Comparison of ENCODE assay signal across 8 mouse cellular contexts in genomic region chr2:27496391-27497028, GRCm38 (mm10). TPM values are rescaled to one million over a fixed set of nuclear protein-coding genes. Genes with fewer than 3 reads are reported as not detected.
A peak's percentile ranks its signal among the peaks of the same experiment; 100 is the strongest.
DNase-seq lines count a peak whose midpoint lies in the region; ATAC-seq lines count a peak whose summit lies in the region.

No protein-coding gene starts in this region.

- H3K4me1 ChIP-seq in heart, embryonic 16.5 days (ENCODE audit: control insufficient read depth, insufficient read depth, low read length): no peaks in the 10 kb centered on the region
- H3K4me1 ChIP-seq in embryonic facial prominence, embryonic 12.5 days: no peaks in the 10 kb centered on the region
- no peaks in the 10 kb centered on the region for H3K4me1 ChIP-seq in limb, embryonic 11.5 days (ENCODE audit: control insufficient read depth, insufficient read depth, low read length)
- H3K4me1 ChIP-seq in neural tube, embryonic 13.5 days (replicated peaks): peaks cover 9% of the 10 kb centered on the region; the same call in 1 of the 2 replicates

- H3K27me3 ChIP-seq in heart, embryonic 16.5 days (ENCODE audit: control insufficient read depth, insufficient read depth, low read length): no peaks in the 10 kb centered on the region
- H3K27me3 ChIP-seq in embryonic facial prominence, embryonic 12.5 days: no peaks in the 10 kb centered on the region
- no peaks in the 10 kb centered on the region for H3K27me3 ChIP-seq in limb, embryonic 11.5 days (ENCODE audit: control insufficient read depth, insufficient read depth, low read length)
- H3K27me3 ChIP-seq in neural tube, embryonic 13.5 days: no peaks in the 10 kb centered on the region

- peak overlapping the region; percentile 46 for H3K4me3 ChIP-seq in heart, embryonic 16.5 days (ENCODE audit: low read length)
- peak overlapping the region; percentile 26 for H3K4me3 ChIP-seq in embryonic facial prominence, embryonic 12.5 days
- H3K4me3 ChIP-seq in limb, embryonic 11.5 days (ENCODE audit: low read depth, low read length): no peak overlapping the region
- H3K4me3 ChIP-seq in neural tube, embryonic 13.5 days: peak overlapping the region; percentile 26

- no peak for DNase-seq in heart, postnatal 14 days
- peak; percentile 49 for DNase-seq in limb, embryonic 11.5 days (ENCODE audit: low spot score)
- DNase-seq in thymus, postnatal 0 days (ENCODE audit: low spot score): no peak
- no peak for DNase-seq in urinary bladder, postnatal 10 days (ENCODE audit: low spot score)
- DNase-seq in T-cell, adult 2 months (ENCODE audit: low spot score): no peak

- WGBS in heart, embryonic 16.5 days: 58% methylated on average over 23 of the region's 23 CpGs
- 34% methylated on average over 23 of the region's 23 CpGs for WGBS in embryonic facial prominence, embryonic 12.5 days
- 62% methylated on average over 23 of the region's 23 CpGs for WGBS in limb, embryonic 11.5 days
- 43% methylated on average over 23 of the region's 23 CpGs for WGBS in neural tube, embryonic 13.5 days

- H3K9me3 ChIP-seq in heart, embryonic 16.5 days (replicated peaks; ENCODE audit: control insufficient read depth, low read length): peaks cover 8% of the 10 kb centered on the region
- H3K9me3 ChIP-seq in embryonic facial prominence, embryonic 12.5 days: no peaks in the 10 kb centered on the region
- H3K9me3 ChIP-seq in limb, embryonic 11.5 days (ENCODE audit: control insufficient read depth, low read length): peaks cover 4% of the 10 kb centered on the region; the same call in 1 of the 2 replicates
- no peaks in the 10 kb centered on the region for H3K9me3 ChIP-seq in neural tube, embryonic 13.5 days

- H3K4me2 ChIP-seq in heart, embryonic 16.5 days (ENCODE audit: low read depth, low read length): peak overlapping the region; percentile 61
- H3K4me2 ChIP-seq in embryonic facial prominence, embryonic 12.5 days (replicated peaks): peak overlapping the region; percentile 52
- peak overlapping the region; percentile 38; the same call in 1 of the 2 replicates for H3K4me2 ChIP-seq in limb, embryonic 11.5 days (ENCODE audit: low read depth, severe bottlenecking)
- H3K4me2 ChIP-seq in neural tube, embryonic 13.5 days: peak overlapping the region; percentile 46

- no peak overlapping the region; the same call in 1 of the 2 replicates for H3K27ac ChIP-seq in heart, embryonic 16.5 days (ENCODE audit: low read length)
- peak overlapping the region; percentile 65; the same call in 1 of the 2 replicates for H3K27ac ChIP-seq in embryonic facial prominence, embryonic 12.5 days
- H3K27ac ChIP-seq in limb, embryonic 11.5 days (replicated peaks; ENCODE audit: low read depth, low read length): no peak overlapping the region
- no peak overlapping the region for H3K27ac ChIP-seq in neural tube, embryonic 13.5 days (replicated peaks)

- peak overlapping the region; percentile 61 for H3K9ac ChIP-seq in heart, embryonic 16.5 days (ENCODE audit: low read length)
- H3K9ac ChIP-seq in embryonic facial prominence, embryonic 12.5 days: 0 out of 2 replicates have a peak overlapping the region, but pooled peaks have one; percentile 15
- no peak overlapping the region for H3K9ac ChIP-seq in limb, embryonic 11.5 days (ENCODE audit: low read length)
- 0 out of 2 replicates have a peak overlapping the region, but pooled peaks have one; percentile 17 for H3K9ac ChIP-seq in neural tube, embryonic 13.5 days

- H3K36me3 ChIP-seq in heart, embryonic 16.5 days (ENCODE audit: control insufficient read depth, insufficient read depth): no peaks in the 10 kb centered on the region
- no peaks in the 10 kb centered on the region for H3K36me3 ChIP-seq in embryonic facial prominence, embryonic 12.5 days
- H3K36me3 ChIP-seq in limb, embryonic 11.5 days (ENCODE audit: control insufficient read depth, insufficient read depth, low read length): no peaks in the 10 kb centered on the region
- no peaks in the 10 kb centered on the region for H3K36me3 ChIP-seq in neural tube, embryonic 13.5 days

- ATAC-seq in heart, embryonic 16.5 days (replicated peaks; ENCODE audit: extremely low read depth, insufficient read depth, low FRiP score): no peak
- no peak for ATAC-seq in embryonic facial prominence, embryonic 12.5 days (ENCODE audit: insufficient number of reproducible peaks, insufficient read depth, low FRiP score, low TSS enrichment)
- ATAC-seq in limb, embryonic 11.5 days (ENCODE audit: insufficient number of reproducible peaks, low FRiP score, low TSS enrichment, low read depth): no peak
- ATAC-seq in neural tube, embryonic 13.5 days (ENCODE audit: low read depth): no peak

- intact Hi-C loops in heart, postnatal 14 days (cut with DNase I): no loop called here

RNA-seq across cellular contexts. Expression of gene Brd3, which starts 11.0 kb away (rescaled TPM):
- 57.1 and 61.0 TPM in 2 replicates for polyA plus RNA-seq in heart, embryonic 16.5 days (2015; fragmentation: Nextera tagmentation; extraction: Ambion mirVana)
- total RNA-seq in heart, postnatal 14 days (2021): 10 to 100 TPM; 39.6 to 41.3 TPM
- 128 and 144 TPM in 2 replicates for polyA plus RNA-seq in embryonic facial prominence, embryonic 12.5 days (2016; fragmentation: Nextera tagmentation; extraction: Ambion mirVana)
- 223 and 240 TPM in 2 replicates for polyA plus RNA-seq in limb, embryonic 11.5 days (2014; fragmentation: Nextera tagmentation; extraction: Ambion mirVana)
- polyA plus RNA-seq in neural tube, embryonic 13.5 days (2015; fragmentation: Nextera tagmentation; extraction: Ambion mirVana): 122 and 144 TPM in 2 replicates
- 68.8 and 74.8 TPM in 2 replicates for polyA plus RNA-seq in thymus, postnatal 0 days (2015; fragmentation: Nextera tagmentation; extraction: Ambion mirVana)

RNA-seq across cellular contexts. Expression of gene Wdr5, which starts 18.4 kb away (rescaled TPM):
- polyA plus RNA-seq in heart, embryonic 16.5 days (2015; fragmentation: Nextera tagmentation; extraction: Ambion mirVana): 32.2 and 34.3 TPM in 2 replicates
- total RNA-seq in heart, postnatal 14 days (2021): 10 to 100 TPM; 21.4 to 25.3 TPM
- 66.7 and 66.8 TPM in 2 replicates for polyA plus RNA-seq in embryonic facial prominence, embryonic 12.5 days (2016; fragmentation: Nextera tagmentation; extraction: Ambion mirVana)
- polyA plus RNA-seq in limb, embryonic 11.5 days (2014; fragmentation: Nextera tagmentation; extraction: Ambion mirVana): 77.6 and 83.3 TPM in 2 replicates
- 36.6 and 39.7 TPM in 2 replicates for polyA plus RNA-seq in neural tube, embryonic 13.5 days (2015; fragmentation: Nextera tagmentation; extraction: Ambion mirVana)
- 41.7 and 42.7 TPM in 2 replicates for polyA plus RNA-seq in thymus, postnatal 0 days (2015; fragmentation: Nextera tagmentation; extraction: Ambion mirVana)

RNA-seq across cellular contexts. Expression of gene Brd3os, which starts 54.4 kb away (rescaled TPM):
- 3.6 and 3.8 TPM in 2 replicates for polyA plus RNA-seq in heart, embryonic 16.5 days (2015; fragmentation: Nextera tagmentation; extraction: Ambion mirVana)
- 1 to 10 TPM; 1.2 TPM for total RNA-seq in heart, postnatal 14 days (2021)
- 14.6 and 15.8 TPM in 2 replicates for polyA plus RNA-seq in embryonic facial prominence, embryonic 12.5 days (2016; fragmentation: Nextera tagmentation; extraction: Ambion mirVana)
- polyA plus RNA-seq in limb, embryonic 11.5 days (2014; fragmentation: Nextera tagmentation; extraction: Ambion mirVana): 9.8 and 10.1 TPM in 2 replicates
- 30.0 and 30.5 TPM in 2 replicates for polyA plus RNA-seq in neural tube, embryonic 13.5 days (2015; fragmentation: Nextera tagmentation; extraction: Ambion mirVana)
- 2.0 and 2.1 TPM in 2 replicates for polyA plus RNA-seq in thymus, postnatal 0 days (2015; fragmentation: Nextera tagmentation; extraction: Ambion mirVana)
